16 mouse cellular contexts compared by ENCODE assay signal in the genomic region with DNA sequence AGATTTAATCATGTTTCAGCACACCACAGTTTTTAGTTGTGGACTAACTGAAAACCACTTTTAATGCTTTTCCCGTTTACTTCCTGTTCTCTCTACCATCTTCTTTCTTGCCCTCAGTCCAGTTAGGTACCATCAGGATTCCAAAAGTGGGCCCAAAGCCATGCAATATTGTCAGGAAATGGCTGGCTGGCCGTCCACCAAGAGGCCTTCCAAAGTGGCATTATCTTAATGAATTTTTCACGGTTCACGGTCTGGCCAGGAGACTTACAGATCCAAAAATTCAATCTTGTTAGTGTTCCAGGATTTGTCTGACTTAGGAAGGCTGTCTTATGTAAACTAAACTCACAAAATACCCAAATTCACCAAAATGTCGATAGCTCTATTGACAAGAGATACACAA.
DNase-seq lines count a peak whose midpoint lies in the region; ATAC-seq and TF ChIP-seq lines count a peak whose summit lies in the region.
"Had no signal": no experiment of that assay in that cellular context is flagged by ENCODE, and none has a peak within 500 bp of the region (broad histone marks: within the 10 kb centered on the region; RNA-seq: fewer than 3 reads in every experiment).

No protein-coding gene starts in this region.

- H3K36me3 ChIP-seq in midbrain, postnatal 0 days (ENCODE audit: insufficient read depth, low read length) = no peaks in the 10 kb centered on the region
- H3K36me3 ChIP-seq in midbrain, embryonic 16.5 days (ENCODE audit: control insufficient read depth, insufficient read depth, low read length) = no peaks in the 10 kb centered on the region
- no peaks in the 10 kb centered on the region for H3K36me3 ChIP-seq in embryonic facial prominence, embryonic 10.5 days (replicated peaks)
- H3K36me3 ChIP-seq: heart, embryonic 10.5 days; hindbrain, embryonic 15.5 days; limb, embryonic 15.5 days had no signal

- H3K4me1 ChIP-seq in midbrain, postnatal 0 days (ENCODE audit: insufficient read depth, low read length) = peaks cover 2% of the 10 kb centered on the region; the same call in 1 of the 2 replicates
- H3K4me1 ChIP-seq in midbrain, embryonic 16.5 days (ENCODE audit: control insufficient read depth, insufficient read depth, low read length) = peaks cover 13% of the 10 kb centered on the region
- H3K4me1 ChIP-seq in embryonic facial prominence, embryonic 10.5 days = peaks cover 19% of the 10 kb centered on the region
- H3K4me1 ChIP-seq: heart, embryonic 10.5 days had no signal

- H3K4me3 ChIP-seq in midbrain, postnatal 0 days (ENCODE audit: low read depth, low read length) = no peak overlapping the region
- H3K4me3 ChIP-seq in midbrain, embryonic 16.5 days (ENCODE audit: low read depth, low read length) = no peak overlapping the region
- H3K4me3 ChIP-seq in embryonic facial prominence, embryonic 10.5 days = no peak overlapping the region
- H3K4me3 ChIP-seq: heart, embryonic 10.5 days; hindbrain, embryonic 15.5 days; limb, embryonic 15.5 days had no signal

- WGBS in midbrain, postnatal 0 days = 48% methylated on average over 5 of the region's 5 CpGs
- WGBS in midbrain, embryonic 16.5 days = 59% methylated on average over 5 of the region's 5 CpGs
- 83% methylated on average over 5 of the region's 5 CpGs for WGBS in embryonic facial prominence, embryonic 10.5 days

- H3K4me2 ChIP-seq in midbrain, postnatal 0 days (ENCODE audit: low read depth, low read length, poor library complexity, severe bottlenecking) = no peak overlapping the region
- H3K4me2 ChIP-seq in midbrain, embryonic 16.5 days (ENCODE audit: low read length) = no peak overlapping the region
- H3K4me2 ChIP-seq: hindbrain, embryonic 15.5 days; limb, embryonic 15.5 days had no signal

- H3K9ac ChIP-seq in midbrain, postnatal 0 days (replicated peaks; ENCODE audit: low read length, poor library complexity, severe bottlenecking) = no peak overlapping the region
- H3K9ac ChIP-seq in midbrain, embryonic 16.5 days (ENCODE audit: low read depth, low read length) = no peak overlapping the region
- H3K9ac ChIP-seq: forebrain, postnatal 0 days; hindbrain, embryonic 15.5 days; limb, embryonic 15.5 days had no signal

- DNase-seq in left cerebral cortex, postnatal 4 days = peak; percentile 65
- DNase-seq in left cerebral cortex, adult 18-20 months (ENCODE audit: low spot score in 2 of 2) = no peak
- peak; percentile 57 for DNase-seq in midbrain, postnatal 0 days (ENCODE audit: low spot score)
- DNase-seq in embryonic facial prominence, embryonic 10.5 days (ENCODE audit: low spot score) = peak; percentile 1
- no peak for DNase-seq in gastrocnemius, postnatal 4 days (ENCODE audit: low spot score in 2 of 2)
- no peak for DNase-seq in layer of hippocampus, adult 11-12 months (ENCODE audit: low spot score)
- DNase-seq: forebrain, postnatal 0 days; gastrocnemius, postnatal 25 days; kidney, adult 9 months; thymus, adult 18-20 months; thymus, postnatal 36 days had no signal

- H3K9me3 ChIP-seq in midbrain, postnatal 0 days (ENCODE audit: low read length) = no peaks in the 10 kb centered on the region
- H3K9me3 ChIP-seq in midbrain, embryonic 16.5 days (replicated peaks; ENCODE audit: control insufficient read depth, low read length, poor library complexity, severe bottlenecking) = no peaks in the 10 kb centered on the region
- H3K9me3 ChIP-seq in embryonic facial prominence, embryonic 10.5 days = no peaks in the 10 kb centered on the region
- H3K9me3 ChIP-seq: heart, embryonic 10.5 days; hindbrain, embryonic 15.5 days; limb, embryonic 15.5 days had no signal

- intact Hi-C loops in left cerebral cortex, postnatal 4 days (cut with DNase I) = no loop called here

- no peaks in the 10 kb centered on the region for H3K27me3 ChIP-seq in midbrain, postnatal 0 days (ENCODE audit: insufficient read depth, low read length)
- H3K27me3 ChIP-seq in midbrain, embryonic 16.5 days (ENCODE audit: control insufficient read depth, insufficient read depth, low read depth, low read length) = no peaks in the 10 kb centered on the region
- H3K27me3 ChIP-seq in embryonic facial prominence, embryonic 10.5 days (replicated peaks; ENCODE audit: low read depth, poor library complexity, severe bottlenecking) = no peaks in the 10 kb centered on the region
- H3K27me3 ChIP-seq: hindbrain, embryonic 15.5 days; limb, embryonic 15.5 days had no signal

- no peak for ATAC-seq in midbrain, postnatal 0 days (ENCODE audit: low FRiP score)
- no peak for ATAC-seq in midbrain, embryonic 16.5 days
- ATAC-seq: forebrain, postnatal 0 days; intestine, embryonic 16.5 days had no signal

- no peak for TF ChIP-seq CTCF in midbrain, postnatal 0 days (IDR thresholded peaks at IDR 0.05)

- no peak overlapping the region for H3K27ac ChIP-seq in midbrain, postnatal 0 days (ENCODE audit: low read depth, low read length)
- H3K27ac ChIP-seq in midbrain, embryonic 16.5 days (ENCODE audit: low read length) = no peak overlapping the region
- no peak overlapping the region for H3K27ac ChIP-seq in embryonic facial prominence, embryonic 10.5 days (replicated peaks)
- H3K27ac ChIP-seq: heart, embryonic 10.5 days; hindbrain, embryonic 15.5 days; limb, embryonic 15.5 days had no signal

Comparison
In these comparisons a context has a peak if more than half of its experiments do, and no peak if none do; other contexts are left out.
1. DNase-seq: peak in left cerebral cortex, postnatal 4 days (single experiment), midbrain, postnatal 0 days (single experiment) and embryonic facial prominence, embryonic 10.5 days (single experiment); none in left cerebral cortex, adult 18-20 months (0 of 2), gastrocnemius, postnatal 4 days (0 of 2) and layer of hippocampus, adult 11-12 months (single experiment).